Mouse (Mus musculus) heart, postnatal 4 days (tissue): Measurements from ENCODE around the gene Gm3629. TPM values are rescaled to one million over a fixed set of nuclear protein-coding genes. Genes with fewer than 3 reads are reported as not detected.
A peak's percentile ranks its signal among the peaks of the same experiment; 100 is the strongest.
"Not testable (repeated sequence)": the region's sequence is repeated elsewhere in the genome, so short reads cannot be mapped to it uniquely, and the experiment has no call there.

Source experiments
- DNase-seq: peaks from one replicate; pipeline ENCODE4 v3.0.0; 2021
- total RNA-seq, 2 experiments: library from RNA; stranded (reverse); gene quantifications; 2 replicates each; pipeline ENCODE4 v1.2.3; 2021

The Gm3629 gene
- total RNA-seq, result under 1 TPM; 0.41 to 0.90 TPM

DNA sequence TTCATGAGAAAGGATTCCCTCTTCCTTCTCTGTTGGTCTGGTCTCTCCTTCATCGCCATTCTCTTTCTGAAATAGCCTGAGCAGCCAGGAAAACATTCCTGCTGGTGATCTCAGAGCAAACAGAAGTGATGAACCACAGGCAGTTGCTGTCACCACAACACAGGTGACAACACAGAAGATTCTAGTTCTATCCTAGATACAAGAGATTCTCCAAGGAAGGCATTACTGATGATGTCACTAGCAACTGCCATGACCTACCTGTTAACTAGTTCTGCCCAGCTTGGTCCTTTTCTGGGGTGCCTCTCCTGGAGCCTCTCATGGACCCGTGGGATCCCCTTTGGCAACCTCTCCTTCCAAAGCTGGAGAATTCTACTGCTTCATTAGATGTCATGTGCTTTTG, at the start of gene Gm3629:
Gene Gm3629 (minus strand): TSS at position 101 of the 400 bp plus-strand sequence.
- not testable (repeated sequence) for DNase-seq

DNA sequence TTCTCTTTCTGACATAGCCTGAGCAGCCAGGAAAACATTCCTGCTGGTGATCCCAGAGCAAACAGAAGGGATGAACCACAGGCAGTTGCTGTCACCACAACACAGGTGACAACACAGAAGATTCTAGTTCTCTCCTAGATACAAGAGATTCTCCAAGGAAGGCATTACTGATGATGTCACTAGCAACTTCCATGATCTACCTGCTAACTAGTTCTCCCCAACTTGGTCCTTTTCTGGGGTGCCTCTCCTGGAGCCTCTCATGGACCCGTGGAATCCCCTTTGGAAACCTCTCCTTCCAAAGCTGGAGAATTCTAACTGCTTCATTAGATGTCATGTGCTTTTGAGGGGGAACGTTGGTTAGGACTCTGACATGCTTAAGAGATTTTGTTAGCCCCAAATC, 31.9 kb upstream of the Gm3629 start, which contains the start of gene Gm3460:
Gene Gm3460 (minus strand): TSS at position 101 of the 400 bp plus-strand sequence.
- DNase-seq, result not testable (repeated sequence)

DNA sequence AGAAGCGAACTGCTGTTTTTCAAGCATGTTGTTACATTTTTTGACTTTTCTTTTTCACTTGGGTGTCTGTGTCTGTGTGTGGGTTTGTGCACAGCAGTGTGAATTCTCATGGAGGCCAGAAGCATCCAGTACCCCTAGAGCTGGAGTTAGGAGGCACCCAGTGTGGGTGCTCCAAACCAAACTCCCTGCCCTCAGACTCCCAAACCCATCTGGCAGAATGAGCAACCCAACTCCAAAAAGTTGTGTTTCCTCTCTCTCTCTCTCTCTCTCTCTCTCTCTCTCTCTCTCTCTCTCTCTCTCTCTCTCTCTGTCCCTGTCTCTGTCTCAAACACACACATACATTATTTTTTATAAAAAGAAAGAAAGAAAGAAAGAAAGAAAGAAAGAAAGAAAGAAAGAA, 16.0 kb upstream of the Gm3629 start:
- peak; percentile 4 for DNase-seq

DNA sequence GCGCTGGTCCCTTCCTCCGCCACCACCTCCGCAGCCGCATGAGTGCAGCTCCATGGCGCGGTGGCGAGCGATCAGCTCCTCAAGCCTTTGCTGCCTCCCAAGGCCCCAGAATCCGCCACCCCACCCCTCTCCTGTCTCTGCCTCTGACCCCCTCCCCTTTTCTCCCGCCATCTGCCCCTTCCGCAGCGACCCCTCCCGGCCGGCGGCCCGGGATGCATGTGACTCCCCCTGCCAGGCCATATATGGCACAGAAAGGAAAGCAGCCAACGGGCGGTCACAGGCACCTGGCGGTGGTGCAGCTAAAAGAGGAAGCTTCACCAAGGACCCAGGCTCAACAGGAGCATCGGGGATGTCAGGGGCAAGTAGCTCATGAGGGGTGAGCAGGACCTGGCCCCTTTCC, 14.6 kb upstream of the Gm3629 start:
- DNase-seq, result peak; percentile 46

DNA sequence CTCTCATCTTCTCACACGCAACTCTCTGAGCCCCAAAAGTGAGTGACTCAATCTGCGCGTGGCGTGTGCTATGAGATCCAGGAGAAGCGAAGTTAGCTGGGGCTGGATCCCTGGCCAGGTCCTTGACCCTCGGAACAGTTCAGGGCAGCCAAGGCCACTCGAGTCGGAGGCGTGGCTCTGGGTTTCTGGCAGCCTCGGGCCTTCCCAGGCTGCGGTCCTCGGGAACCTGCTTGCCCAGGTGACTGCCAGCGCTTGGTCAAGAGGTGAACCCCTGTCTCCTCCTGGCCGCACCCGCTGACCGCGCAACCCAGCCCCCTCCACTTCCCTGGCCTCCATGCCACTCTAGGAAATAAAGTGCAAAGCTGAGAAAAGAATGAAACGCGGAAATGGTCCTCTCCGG, 14.1 kb upstream of the Gm3629 start:
- DNase-seq, result peak; percentile 3

DNA sequence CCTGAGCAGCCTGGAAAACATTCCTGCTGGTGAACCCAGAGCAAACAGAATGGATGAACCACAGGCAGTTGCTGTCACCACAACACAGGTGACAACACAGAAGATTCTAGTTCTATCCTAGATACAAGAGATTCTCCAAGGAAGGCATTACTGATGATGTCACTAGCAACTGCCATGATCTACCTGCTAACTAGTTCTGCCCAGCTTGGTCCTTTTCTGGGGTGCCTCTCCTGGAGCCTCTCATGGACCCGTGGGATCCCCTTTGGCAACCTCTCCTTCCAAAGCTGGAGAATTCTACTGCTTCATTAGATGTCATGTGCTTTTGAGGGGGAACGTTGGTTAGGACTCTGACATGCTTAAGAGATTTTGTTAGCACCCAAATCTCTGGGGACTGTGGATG, 53.2 kb downstream of the Gm3629 start, which contains the start of gene Gm8356:
Gene Gm8356 (minus strand): TSS at position 101 of the 400 bp plus-strand sequence.
- not testable (repeated sequence) for DNase-seq

Other genes starting within 250 kb of the Gm3629 start
- not detected for gene Gm3618, start 246.9 kb downstream of the Gm3629 start, total RNA-seq
- gene Gm16440, start 200.3 kb downstream of the Gm3629 start, total RNA-seq, result not detected
- gene Gm3591, start 178.1 kb downstream of the Gm3629 start, total RNA-seq, result under 1 TPM; 0.69 to 0.74 TPM
- gene Gm3594, start 146.0 kb downstream of the Gm3629 start, total RNA-seq, result not detected
- under 1 TPM in 1 of 2 experiments, not detected in 1; 0.19 TPM for gene Gm8356, start 53.3 kb downstream of the Gm3629 start, total RNA-seq
- not detected for gene Gm3460, start 31.8 kb upstream of the Gm3629 start, total RNA-seq
- gene Gm10251, start 93.6 kb upstream of the Gm3629 start, total RNA-seq, result not detected
- gene Gm8050, start 129.6 kb upstream of the Gm3629 start, total RNA-seq, result not detected
- gene Gm3636, start 151.7 kb upstream of the Gm3629 start, total RNA-seq, result 1 to 10 TPM; 2.8 to 3.6 TPM
- under 1 TPM in 1 of 2 experiments, not detected in 1; 0.21 TPM for gene Gm8362, start 183.8 kb upstream of the Gm3629 start, total RNA-seq
- gene Gm3642, start 249.7 kb upstream of the Gm3629 start, total RNA-seq, result not detected